8 mouse cellular contexts compared by ENCODE assay signal in the genomic region with DNA sequence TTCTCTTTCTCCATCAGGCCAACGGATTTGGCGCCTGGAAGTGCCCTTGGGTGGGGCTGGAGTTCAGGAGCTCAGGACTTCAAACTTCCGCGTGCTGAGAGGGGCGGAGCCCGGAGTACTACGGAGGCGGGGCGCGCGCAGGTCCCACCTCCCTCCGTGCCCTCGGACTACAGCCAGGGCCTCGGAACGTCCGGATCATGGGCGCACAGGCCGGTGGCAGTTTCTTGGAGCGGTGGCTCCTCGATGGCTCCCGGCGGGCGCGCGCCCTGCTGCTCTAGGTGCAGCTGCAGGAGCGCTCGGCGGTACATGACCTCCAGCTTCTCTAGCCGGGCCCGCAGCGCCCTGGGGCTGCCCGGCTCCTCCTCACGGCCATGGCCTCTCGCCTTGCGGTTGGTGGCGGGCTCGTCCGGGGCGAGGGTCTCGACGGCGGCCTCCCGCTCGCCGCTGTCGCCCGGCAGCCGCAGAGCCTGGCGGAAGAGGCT. TPM values are rescaled to one million over a fixed set of nuclear protein-coding genes. Genes with fewer than 3 reads are reported as not detected.
A peak's percentile ranks its signal among the peaks of the same experiment; 100 is the strongest.
DNase-seq lines count a peak whose midpoint lies in the region; ATAC-seq lines count a peak whose summit lies in the region.

No protein-coding gene starts in this region.

- peak overlapping the region; percentile 92 for H3K9ac ChIP-seq in heart, embryonic 14.5 days (ENCODE audit: low read length)
- H3K9ac ChIP-seq in liver, embryonic 12.5 days = peak overlapping the region; percentile 96
- H3K9ac ChIP-seq in stomach, embryonic 15.5 days = peak overlapping the region; percentile 90

- peak overlapping the region; percentile 96 for H3K4me2 ChIP-seq in heart, embryonic 14.5 days (ENCODE audit: low read length)
- peak overlapping the region; percentile 99 for H3K4me2 ChIP-seq in liver, embryonic 12.5 days
- peak overlapping the region; percentile 91 for H3K4me2 ChIP-seq in stomach, embryonic 15.5 days

- peak overlapping the region; percentile 69 to 76 for H3K4me3 ChIP-seq in heart, embryonic 14.5 days (ENCODE audit: control insufficient read depth in 1 of 2, insufficient read depth in 1 of 2, low read depth in 1 of 2, low read length in 2 of 2)
- H3K4me3 ChIP-seq in liver, embryonic 12.5 days = peak overlapping the region; percentile 80
- H3K4me3 ChIP-seq in stomach, embryonic 15.5 days (replicated peaks) = peak overlapping the region; percentile 71

- H3K4me1 ChIP-seq in heart, embryonic 14.5 days (ENCODE audit: control insufficient read depth in 2 of 2, insufficient read depth in 2 of 2, low read length in 2 of 2) = peaks cover 0 to 7% of the 10 kb centered on the region in 2 experiments; a peak in 1 of 4 replicates
- H3K4me1 ChIP-seq in liver, embryonic 12.5 days = peaks cover 30% of the 10 kb centered on the region
- H3K4me1 ChIP-seq in stomach, embryonic 15.5 days = no peaks in the 10 kb centered on the region

- peak overlapping the region; percentile 83 to 94 for H3K27ac ChIP-seq in heart, embryonic 14.5 days (replicated peaks in 1 of 2; ENCODE audit: control insufficient read depth in 1 of 2, insufficient read depth in 1 of 2, low read depth in 2 of 2, low read length in 2 of 2)
- peak overlapping the region; percentile 97 for H3K27ac ChIP-seq in liver, embryonic 12.5 days
- peak overlapping the region; percentile 96 for H3K27ac ChIP-seq in stomach, embryonic 15.5 days

- under 1% methylated on average over 46 of the region's 49 CpGs for WGBS in heart, embryonic 14.5 days
- under 1% methylated on average over 48 of the region's 49 CpGs for WGBS in liver, embryonic 12.5 days (ENCODE audit: insufficient replicate concordance)
- under 1% methylated on average over 47 of the region's 49 CpGs for WGBS in stomach, embryonic 15.5 days

- H3K9me3 ChIP-seq in heart, embryonic 14.5 days (ENCODE audit: control insufficient read depth, low read length) = no peaks in the 10 kb centered on the region
- no peaks in the 10 kb centered on the region for H3K9me3 ChIP-seq in liver, embryonic 12.5 days (replicated peaks)
- no peaks in the 10 kb centered on the region for H3K9me3 ChIP-seq in stomach, embryonic 15.5 days

- ATAC-seq in CD4-positive, CD25-positive, alpha-beta regulatory T cell, adult 4 months = peak; percentile 81
- ATAC-seq in heart, embryonic 14.5 days (ENCODE audit: insufficient number of reproducible peaks, insufficient read depth, low FRiP score, low read depth) = peak; percentile 88
- peak; percentile 91 for ATAC-seq in liver, embryonic 12.5 days
- ATAC-seq in stomach, embryonic 15.5 days (ENCODE audit: insufficient read depth, low FRiP score, low read depth) = peak; percentile 92

- no peaks in the 10 kb centered on the region for H3K36me3 ChIP-seq in heart, embryonic 14.5 days (ENCODE audit: control insufficient read depth, insufficient read depth, low read length)
- no peaks in the 10 kb centered on the region for H3K36me3 ChIP-seq in liver, embryonic 12.5 days
- H3K36me3 ChIP-seq in stomach, embryonic 15.5 days = no peaks in the 10 kb centered on the region

- peak; percentile 80 for DNase-seq in c-Kit-negative CD71-positive TER-119-positive erythroid progenitor cells, embryonic 14.5 days (ENCODE audit: low read depth, low spot score)
- DNase-seq in fibroblast of lung, adult 2 months (ENCODE audit: low read depth) = peak; percentile 11
- DNase-seq in kidney, postnatal 14 days = peak; percentile 93
- DNase-seq in natural killer cell, adult 2 months (ENCODE audit: low spot score in 2 of 2) = peak; percentile 72

- no peaks in the 10 kb centered on the region for H3K27me3 ChIP-seq in heart, embryonic 14.5 days (ENCODE audit: control insufficient read depth, insufficient read depth, low read length)
- H3K27me3 ChIP-seq in liver, embryonic 12.5 days (replicated peaks) = no peaks in the 10 kb centered on the region
- H3K27me3 ChIP-seq in stomach, embryonic 15.5 days (replicated peaks) = no peaks in the 10 kb centered on the region

RNA-seq across cellular contexts. Expression of gene Tusc1, which starts 0.6 kb away (rescaled TPM):
- polyA plus RNA-seq in CD4-positive, CD25-positive, alpha-beta regulatory T cell, adult 4 months (2017; shearing (Covaris generic)) = not detected
- 5.1 and 7.6 TPM in 2 replicates for polyA plus RNA-seq in heart, embryonic 14.5 days (2014; fragmentation: Nextera tagmentation; extraction: Ambion mirVana)
- polyA plus RNA-seq in liver, embryonic 12.5 days (2016; fragmentation: Nextera tagmentation; extraction: Ambion mirVana) = 6.4 and 7.9 TPM in 2 replicates
- polyA plus RNA-seq in stomach, embryonic 15.5 days (2015; fragmentation: Nextera tagmentation; extraction: Ambion mirVana) = 6.6 and 7.2 TPM in 2 replicates

Comparison
In these comparisons a context has a peak if more than half of its experiments do, and no peak if none do; other contexts are left out.
1. Peak in every context shown above with its lines: DNase-seq, ATAC-seq, H3K4me3 ChIP-seq and H3K27ac ChIP-seq.
2. DNase-seq: peak in every context shown above with its lines; median percentile 93 in kidney, postnatal 14 days; 80 in c-Kit-negative CD71-positive TER-119-positive erythroid progenitor cells, embryonic 14.5 days; 72 in natural killer cell, adult 2 months; 11 in fibroblast of lung, adult 2 months.